Mouse (Mus musculus) adrenal gland, postnatal 14 days (tissue): ENCODE results near the gene Srsf4. TPM values are rescaled to one million over a fixed set of nuclear protein-coding genes. Genes with fewer than 3 reads are reported as not detected.

Experiments
- total RNA-seq: library from RNA; stranded (reverse); gene quantifications from 2 replicates; pipeline ENCODE4 v1.2.3, GENCODE M21; 2021

The Srsf4 gene
- total RNA-seq, 1 experiment from 2014 or later = 69.2 TPM

Other genes starting within 250 kb of the Srsf4 start
- gene Ptpru, start 35.3 kb upstream of the Srsf4 start, total RNA-seq = 32.4 and 34.6 TPM in 2 replicates
- gene Mecr, start 30.1 kb upstream of the Srsf4 start, total RNA-seq = 130 and 140 TPM in 2 replicates
- 8.7 TPM in 2 replicates for gene Tmem200b, start 48.2 kb downstream of the Srsf4 start, total RNA-seq
- 0.19 TPM in 1 of 2 replicates, not detected in the other for gene Gm10300, start 201.1 kb downstream of the Srsf4 start, total RNA-seq
- gene Epb41, start 201.7 kb downstream of the Srsf4 start, total RNA-seq = 112 and 148 TPM in 2 replicates